Mouse (Mus musculus): ENCODE data around the gene C1ql3.

Gene C1ql3

GRCm38 (mm10) chr2:13011472-13011871 lies at the start of gene C1ql3:
C1ql3 (minus strand) TSS chr2:13011806.
- peak in 1 of 2 experiments; percentile 3 for DNase-seq (ENCODE audit: low spot score in 2 of 2)

- no peak for DNase-seq (ENCODE audit: low spot score in 2 of 2)
Measured at GRCm38 (mm10) chr2:13060426-13061170, 49.0 kb upstream of the C1ql3 start.

- DNase-seq (ENCODE audit: low spot score in 2 of 2) = no peak
Measured at GRCm38 (mm10) chr2:13048649-13049048, 37.0 kb upstream of the C1ql3 start.

DNA sequence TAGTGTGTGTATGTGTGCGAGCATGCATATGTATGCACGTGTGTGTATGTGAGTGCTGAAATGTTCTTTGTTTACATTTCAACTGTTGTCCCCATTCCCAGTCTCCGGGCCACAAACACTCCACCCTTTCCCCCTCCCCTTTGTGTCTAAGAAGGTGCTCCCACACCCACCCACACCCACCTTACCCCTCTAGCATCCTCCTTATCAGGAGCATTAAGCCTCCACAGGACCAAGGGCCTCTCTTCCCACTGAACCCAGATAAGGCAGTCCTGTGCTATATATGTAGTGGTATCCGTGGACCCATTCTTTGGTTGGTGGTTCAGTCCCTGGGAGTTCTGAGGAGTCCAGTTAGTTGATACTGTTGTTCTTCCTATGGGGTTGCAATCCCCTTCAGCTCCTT lies 32.9 kb upstream of the C1ql3 start:
- DNase-seq (ENCODE audit: low spot score in 2 of 2) = no peak

DNA sequence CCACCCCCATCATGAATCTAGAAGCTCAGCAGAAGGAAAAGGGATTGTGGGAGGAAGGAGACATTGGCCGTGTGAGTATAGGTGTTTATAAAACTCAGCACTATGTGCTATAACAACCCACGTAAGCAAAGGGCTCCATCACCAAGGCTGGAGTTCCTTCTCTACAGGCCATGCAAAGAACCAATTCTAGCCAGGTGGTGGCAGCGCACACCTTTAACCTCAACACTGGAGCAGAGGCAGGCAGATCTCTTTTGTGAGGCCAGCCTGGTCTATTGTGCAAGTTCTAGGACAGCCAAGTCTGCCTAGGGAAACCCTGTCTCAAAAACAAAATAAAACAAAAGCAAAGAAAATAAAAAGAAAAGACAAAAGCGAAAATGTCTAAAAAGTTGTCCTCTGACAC lies 28.2 kb upstream of the C1ql3 start:
- no peak for DNase-seq (ENCODE audit: low spot score in 2 of 2)

DNA sequence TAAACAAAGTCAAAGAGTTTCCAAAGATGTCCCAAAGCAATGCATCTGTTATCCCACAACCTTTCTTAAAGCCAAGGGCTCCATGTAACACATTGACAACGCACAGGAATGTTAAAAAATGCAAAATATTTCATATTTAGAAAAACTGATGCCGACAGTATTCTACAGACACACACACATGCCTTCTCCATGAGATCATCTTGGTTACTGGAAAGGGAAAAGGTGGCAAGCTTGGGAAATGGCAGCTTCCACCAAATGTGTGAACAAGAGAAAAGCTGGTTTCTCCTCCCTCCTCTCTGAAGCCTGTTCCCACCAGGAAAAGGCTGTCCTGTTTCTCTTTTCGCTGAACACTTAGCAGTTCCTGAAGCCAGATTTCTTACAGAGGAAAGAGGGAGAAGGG lies 27.2 kb upstream of the C1ql3 start:
- no peak for DNase-seq (ENCODE audit: low spot score in 2 of 2)

DNA sequence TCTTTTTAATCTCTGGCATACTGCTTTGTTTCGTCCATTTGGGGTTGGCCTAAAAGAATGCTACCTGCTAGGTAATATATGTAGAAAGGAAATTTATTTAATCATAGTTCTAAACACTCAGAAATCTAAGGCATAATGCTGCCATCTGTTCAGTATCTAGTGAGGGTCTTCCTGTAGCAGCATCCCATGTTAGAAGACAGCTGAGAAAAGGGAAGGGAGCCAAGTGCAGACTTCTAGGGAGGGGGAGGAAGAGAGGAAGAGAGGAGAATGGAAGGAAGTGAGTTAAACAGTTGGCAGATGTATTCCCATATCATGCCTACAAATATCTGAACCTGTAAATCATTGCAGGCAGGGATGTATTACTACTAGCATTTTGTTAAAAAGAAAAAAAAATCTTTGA lies 7.3 kb upstream of the C1ql3 start:
- DNase-seq (ENCODE audit: low spot score in 2 of 2) = no peak

DNA sequence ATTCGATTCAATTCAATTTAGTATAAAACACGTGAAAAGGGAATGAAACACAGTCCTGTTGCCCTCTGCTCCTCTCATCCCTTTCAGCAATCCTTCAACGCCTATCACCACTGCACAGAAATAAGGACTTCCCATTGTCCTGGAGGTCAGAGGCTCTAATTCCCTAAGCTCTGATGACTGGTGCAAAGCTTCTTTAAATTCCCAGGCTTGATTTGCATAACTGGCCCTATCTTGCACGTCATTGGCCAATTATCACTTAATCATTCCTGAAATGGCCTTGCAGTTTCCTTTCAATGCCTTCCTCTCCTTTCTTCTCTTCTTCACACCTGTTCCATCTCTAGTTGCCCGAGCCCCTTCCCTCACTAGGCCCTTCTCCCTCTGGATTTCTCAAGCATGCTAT lies 6.8 kb upstream of the C1ql3 start:
- DNase-seq (ENCODE audit: low spot score in 2 of 2) = no peak

DNA sequence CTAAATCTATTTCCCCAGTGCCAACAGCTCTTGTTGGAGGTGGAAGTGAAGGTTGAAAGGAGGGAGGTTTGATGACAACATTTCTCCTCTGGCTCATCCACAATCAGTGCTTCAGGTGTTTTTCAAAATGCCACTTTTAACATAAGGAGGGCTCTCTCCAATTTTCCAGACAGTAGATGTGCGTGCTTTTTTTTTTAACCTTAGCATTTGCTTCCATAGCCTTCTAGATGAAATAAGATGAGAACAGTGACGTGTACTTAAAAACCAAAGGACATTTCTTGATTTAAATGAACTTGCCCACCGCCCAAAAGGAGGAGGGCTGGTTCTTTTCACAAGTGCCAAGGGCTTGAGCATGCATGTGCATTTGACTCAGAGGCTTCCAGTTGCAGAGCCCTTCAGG lies 367 bp upstream of the C1ql3 start:
- no peak for DNase-seq (ENCODE audit: low spot score in 2 of 2)

GRCm38 (mm10) chr2:13010460-13011341 lies 905 bp downstream of the C1ql3 start:
- peak in 1 of 2 experiments; percentile 22 for DNase-seq (ENCODE audit: low spot score in 2 of 2)

- peak in 1 of 2 experiments; percentile 8 for DNase-seq (ENCODE audit: low spot score in 2 of 2)
Measured at GRCm38 (mm10) chr2:13010030-13010459, 1.6 kb downstream of the C1ql3 start.

GRCm38 (mm10) chr2:13009261-13009972 lies 2.2 kb downstream of the C1ql3 start:
- peak in 1 of 2 experiments; percentile 1 for DNase-seq (ENCODE audit: low spot score in 2 of 2)

DNA sequence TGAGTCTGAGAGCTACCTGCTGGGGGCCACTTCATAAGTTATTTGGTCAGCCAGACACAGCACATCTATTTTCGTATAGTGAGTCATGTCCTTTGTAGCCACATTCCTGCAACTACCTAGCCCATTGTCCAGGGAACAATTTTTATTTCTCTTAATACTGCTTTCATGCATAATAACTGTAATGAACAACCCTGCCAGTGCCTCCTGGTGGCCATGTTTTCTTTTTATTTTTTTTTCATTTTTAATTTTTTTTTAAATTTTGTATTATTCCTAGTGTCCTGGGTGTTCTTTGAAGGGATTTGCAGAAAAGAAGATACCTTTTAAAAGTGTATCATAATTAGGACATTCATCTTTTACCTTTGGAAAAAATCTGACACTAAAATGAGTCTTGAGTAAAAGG lies 3.2 kb downstream of the C1ql3 start:
- DNase-seq (ENCODE audit: low spot score in 2 of 2) = no peak

DNA sequence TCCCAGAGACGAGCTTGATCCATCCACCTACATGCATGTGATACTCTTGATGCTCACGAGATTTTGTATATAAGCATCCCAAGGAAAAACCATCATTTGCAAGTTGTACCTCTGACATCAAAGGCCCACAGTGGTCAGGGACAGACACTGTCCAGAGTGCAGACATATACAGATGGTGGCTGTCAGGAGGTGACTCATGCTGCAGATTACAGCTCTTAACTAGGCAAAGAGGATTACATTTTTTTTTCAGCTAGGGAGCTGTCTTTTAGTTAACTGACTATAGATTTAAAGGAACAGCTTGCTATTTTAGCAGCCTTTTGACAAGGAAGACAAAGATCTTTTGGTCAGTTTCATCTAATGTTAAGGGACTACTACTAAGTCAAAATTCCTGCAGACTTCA lies 11.6 kb downstream of the C1ql3 start:
- DNase-seq (ENCODE audit: low spot score in 2 of 2) = no peak

DNA sequence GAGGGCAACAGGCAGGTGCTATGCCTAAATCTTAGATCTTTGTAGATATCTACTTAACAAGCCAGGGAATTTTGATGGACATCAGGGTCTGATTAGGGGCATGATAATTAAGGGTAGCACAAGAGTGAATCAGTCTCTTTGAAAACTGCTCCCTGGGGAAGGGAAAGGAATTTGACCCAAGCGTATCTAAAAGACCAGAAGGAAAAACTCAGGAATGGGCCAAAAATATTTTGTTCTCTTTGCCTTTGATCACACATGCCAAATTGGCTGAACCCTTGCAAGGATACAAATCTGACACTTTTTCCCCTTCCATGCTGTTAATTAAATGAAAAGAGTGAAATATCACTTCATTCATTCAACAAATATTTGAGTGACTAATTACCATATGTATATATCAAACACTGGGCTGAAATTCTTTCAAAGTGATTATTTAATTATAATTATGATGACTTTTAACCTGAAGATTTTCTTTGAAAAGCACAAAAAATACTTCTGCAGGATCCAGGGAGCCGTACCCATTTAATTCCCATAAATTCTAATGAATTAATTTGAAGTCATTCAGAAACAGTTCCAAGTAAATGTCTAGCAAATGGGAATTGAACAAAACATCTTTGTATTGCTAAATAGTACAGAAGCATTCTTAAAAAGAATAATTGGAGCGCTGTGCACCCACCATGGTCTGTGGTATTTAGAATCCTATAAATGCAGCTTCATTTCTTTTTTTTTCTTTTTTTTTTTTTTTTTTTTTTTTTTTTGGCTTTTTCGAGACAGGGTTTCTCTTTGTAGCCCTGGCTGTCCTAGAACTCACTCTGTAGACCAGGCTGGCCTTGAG lies 26.5 kb downstream of the C1ql3 start:
- DNase-seq (ENCODE audit: low spot score in 2 of 2) = no peak

GRCm38 (mm10) chr2:12978771-12979170 lies 32.8 kb downstream of the C1ql3 start:
- DNase-seq (ENCODE audit: low spot score in 2 of 2) = no peak

GRCm38 (mm10) chr2:12977367-12977766 lies 34.2 kb downstream of the C1ql3 start:
- DNase-seq (ENCODE audit: low spot score in 2 of 2) = no peak

GRCm38 (mm10) chr2:12973752-12974151 lies 37.9 kb downstream of the C1ql3 start:
- no peak for DNase-seq (ENCODE audit: low spot score in 2 of 2)

- no peak for DNase-seq (ENCODE audit: low spot score in 2 of 2)
Measured at GRCm38 (mm10) chr2:12970049-12970724, 41.4 kb downstream of the C1ql3 start.

GRCm38 (mm10) chr2:12956703-12957424 lies 54.7 kb downstream of the C1ql3 start:
- no peak for DNase-seq (ENCODE audit: low spot score in 2 of 2)
